Mouse (Mus musculus) liver, embryonic 11.5 days (tissue): ENCODE results near the gene Eef2. TPM values are rescaled to one million over a fixed set of nuclear protein-coding genes. Genes with fewer than 3 reads are reported as not detected.

Source experiments
- ATAC-seq: fragments of 200-750 bp; cut with Nextera tagmentation; replicated peaks from 2 replicates; pipeline ENCODE4 v1.8.0; 2017; ENCODE audit warnings: moderate number of reproducible peaks, mild to moderate bottlenecking, moderate TSS enrichment, moderate library complexity; ENCODE audit not compliant: low FRiP score
- DNase-seq: peaks from one replicate; pipeline ENCODE4 v3.0.0-alpha.2; 2017; ENCODE audit warnings: low spot score
- H3K27ac ChIP-seq: fragments of 300-500 bp; sonication (generic); 2 replicates; pipeline ENCODE4 v1.5.1; 2014; ENCODE audit warnings: mild to moderate bottlenecking, low read depth, low read length, control low read depth
- H3K27me3 ChIP-seq: fragments of 300-500 bp; sonication (generic); replicated peaks from 2 replicates; pipeline ENCODE4 v1.6.1; 2014; ENCODE audit warnings: low read length, mixed read lengths; ENCODE audit not compliant: control insufficient read depth, insufficient read depth
- H3K36me3 ChIP-seq: fragments of 300-500 bp; sonication (generic); 2 replicates; pipeline ENCODE4 v1.6.1; 2014; ENCODE audit warnings: mild to moderate bottlenecking, low read length, moderate library complexity, mixed read lengths; ENCODE audit not compliant: control insufficient read depth, insufficient read depth
- H3K4me1 ChIP-seq: fragments of 300-500 bp; sonication (generic); replicated peaks from 2 replicates; pipeline ENCODE4 v1.6.1; 2014; ENCODE audit warnings: low read length, mixed read lengths; ENCODE audit not compliant: control insufficient read depth, insufficient read depth
- H3K4me2 ChIP-seq: fragments of 300-500 bp; sonication (generic); 2 replicates; pipeline ENCODE4 v1.6.1; 2014; ENCODE audit warnings: mild to moderate bottlenecking, control low read depth, moderate library complexity
- H3K4me3 ChIP-seq: fragments of 300-500 bp; sonication (generic); 2 replicates; pipeline ENCODE4 v1.5.1; 2014; ENCODE audit warnings: low read depth, low read length, control low read depth
- H3K9ac ChIP-seq: fragments of 300-500 bp; sonication (generic); 2 replicates; pipeline ENCODE4 v1.6.1; 2014; ENCODE audit warnings: low read depth, low read length, control low read depth
- H3K9me3 ChIP-seq: fragments of 300-500 bp; sonication (generic); 2 replicates; pipeline ENCODE4 v1.6.1; 2016; ENCODE audit warnings: low read length, inconsistent platforms, mixed read lengths; ENCODE audit not compliant: control insufficient read depth
- whole genome bisulfite sequencing: fragments of 180-500 bp; shearing (Covaris S2); extraction: QIAGEN DNeasy Blood & Tissue Kit; methylation state at CpG from one replicate; pipeline ENCODE4 v1.1.7; 2014; 5-methylcytosine and 5-hydroxymethylcytosine counted together
- polyA plus RNA-seq: library from polyadenylated mRNA; unstranded; fragments of >200 nt; fragmentation: Nextera tagmentation; extraction: Ambion mirVana; gene quantifications from 2 replicates; pipeline ENCODE4 v1.2.1, GENCODE M21; 2014

Gene Eef2
- polyA plus RNA-seq, 1 experiment from 2014 or later, result 647 TPM

DNA sequence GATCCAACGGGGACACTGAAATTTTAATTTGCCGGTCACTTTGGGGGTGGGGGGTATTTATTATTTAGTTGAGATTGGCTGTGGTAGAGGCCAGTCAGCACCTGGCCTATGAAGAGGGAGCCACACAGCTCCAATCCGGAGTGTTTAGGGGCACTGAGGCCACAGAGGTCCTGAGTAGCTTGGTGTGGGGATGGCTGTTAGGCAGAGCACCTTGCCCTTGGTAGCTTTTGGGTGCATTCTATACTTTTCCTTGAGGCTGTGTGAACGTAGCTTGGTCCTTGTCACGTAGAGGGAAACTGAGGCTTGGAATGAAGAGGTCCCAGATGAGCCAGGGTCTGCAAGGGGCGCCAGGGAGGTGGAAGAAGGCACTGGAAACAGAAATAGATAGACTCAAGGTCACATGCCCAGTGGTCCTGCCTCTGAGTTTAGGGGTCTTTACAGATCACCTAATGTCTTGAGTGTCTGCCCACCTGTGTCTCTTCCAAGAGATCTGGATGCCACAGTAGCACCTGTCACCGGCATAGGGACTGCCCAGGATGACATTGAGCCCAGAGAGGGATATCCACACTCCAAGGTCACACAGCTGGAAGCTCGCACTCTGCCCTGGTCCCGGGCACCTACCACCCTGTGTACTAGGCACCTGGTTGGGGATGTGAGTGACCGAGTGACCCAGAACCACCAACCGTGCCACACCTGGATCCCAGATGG, 37.5 kb upstream of the Eef2 start:
- 51% methylated on average over 11 of the region's 11 CpGs for WGBS
- Histone ChIP-seq H3K4me1 (peaks cover 60% of the 10 kb centered on the region), H3K4me2 (peak overlapping the region; percentile 99), H3K9ac (peak overlapping the region; percentile 89), H3K27me3 (peaks cover 3% of the 10 kb centered on the region), H3K27ac (peak overlapping the region; percentile 88; the same call in 1 of the 2 replicates), H3K4me3 (peak overlapping the region; percentile 97), H3K9me3 (no peaks in the 10 kb centered on the region), H3K36me3 (peaks cover 8% of the 10 kb centered on the region)
- no peak for DNase-seq
- no peak for ATAC-seq

DNA sequence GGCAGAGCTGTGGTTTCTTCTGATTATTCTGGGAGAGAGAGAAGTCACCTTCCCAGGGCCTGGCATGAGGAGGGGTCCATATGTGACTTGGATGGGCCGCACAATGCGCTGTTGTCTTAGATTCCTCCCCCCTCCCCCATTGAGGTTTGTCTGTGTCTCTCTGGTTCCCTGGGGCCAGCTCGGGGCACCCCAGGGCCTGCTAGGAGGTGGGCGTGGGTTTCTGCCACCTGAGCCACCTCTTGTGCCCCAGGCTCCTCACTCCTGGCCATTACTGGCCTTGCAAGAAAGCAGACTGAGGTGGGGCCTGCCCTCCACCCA, 36.9 kb upstream of the Eef2 start:
- H3K36me3 ChIP-seq, result peaks cover 13% of the 10 kb centered on the region
- no peaks in the 10 kb centered on the region for H3K27me3 ChIP-seq
- WGBS, result 61% methylated on average over 4 of the region's 4 CpGs
- ATAC-seq (no peak), DNase-seq (no peak)
- peak overlapping the region; percentile 89 for H3K9ac ChIP-seq
- no peaks in the 10 kb centered on the region for H3K9me3 ChIP-seq
- H3K4me3 ChIP-seq, result peak overlapping the region; percentile 97
- H3K4me1 ChIP-seq, result peaks cover 56% of the 10 kb centered on the region
- peak overlapping the region; percentile 99 for H3K4me2 ChIP-seq
- no peak overlapping the region for H3K27ac ChIP-seq

DNA sequence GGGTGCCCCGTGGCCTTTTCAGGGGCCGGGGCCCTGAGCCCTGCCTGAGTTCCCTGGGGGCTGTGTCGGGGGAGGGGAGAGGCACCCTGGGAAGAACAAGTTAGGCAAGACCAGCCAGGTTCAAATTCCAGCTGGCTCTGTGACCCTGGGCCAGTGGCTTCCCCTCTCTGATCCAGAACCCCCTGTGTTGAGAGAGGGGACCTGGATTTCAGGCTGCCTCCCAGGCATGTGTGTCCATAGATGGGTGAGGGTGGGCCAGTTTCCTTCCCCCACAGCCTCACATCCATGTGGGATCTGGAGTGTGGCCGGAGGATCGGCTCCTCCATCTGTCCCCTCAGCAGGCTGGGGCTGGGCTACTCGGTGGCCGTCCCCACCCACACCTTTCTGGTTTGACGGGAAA, 36.4 kb upstream of the Eef2 start:
- Histone ChIP-seq H3K4me1 (peaks cover 51% of the 10 kb centered on the region), H3K4me3 (peak overlapping the region; percentile 97), H3K27ac (peak overlapping the region; percentile 32; the same call in 1 of the 2 replicates), H3K9ac (peak overlapping the region; percentile 89), H3K36me3 (peaks cover 18% of the 10 kb centered on the region), H3K27me3 (no peaks in the 10 kb centered on the region), H3K9me3 (no peaks in the 10 kb centered on the region), H3K4me2 (peak overlapping the region; percentile 99)
- DNase-seq, result no peak
- ATAC-seq, result no peak
- WGBS, result 38% methylated on average over 8 of the region's 8 CpGs

GRCm38 (mm10) chr10:81140717-81141454, 35.5 kb upstream of the Eef2 start:
- Histone ChIP-seq H3K9me3 (no peaks in the 10 kb centered on the region), H3K27me3 (no peaks in the 10 kb centered on the region), H3K4me3 (peak overlapping the region; percentile 97), H3K27ac (peak overlapping the region; percentile 42; the same call in 1 of the 2 replicates), H3K4me2 (peak overlapping the region; percentile 99), H3K36me3 (peaks cover 27% of the 10 kb centered on the region), H3K9ac (peak overlapping the region; percentile 89), H3K4me1 (peaks cover 44% of the 10 kb centered on the region)
- no peak for ATAC-seq
- 52% methylated on average over 10 of the region's 10 CpGs for WGBS
- DNase-seq, result no peak

GRCm38 (mm10) chr10:81141455-81142210, 34.8 kb upstream of the Eef2 start:
- peaks cover 44% of the 10 kb centered on the region for H3K4me1 ChIP-seq
- WGBS, result 74% methylated on average over 7 of the region's 7 CpGs
- H3K27me3 ChIP-seq, result no peaks in the 10 kb centered on the region
- H3K9ac ChIP-seq, result peak overlapping the region; percentile 89; the same call in 1 of the 2 replicates
- peak overlapping the region; percentile 97; the same call in 1 of the 2 replicates for H3K4me3 ChIP-seq
- H3K4me2 ChIP-seq, result peak overlapping the region; percentile 99
- peaks cover 34% of the 10 kb centered on the region for H3K36me3 ChIP-seq
- no peaks in the 10 kb centered on the region for H3K9me3 ChIP-seq
- 0 out of 2 replicates have a peak overlapping the region, but pooled peaks have one; percentile 3 for H3K27ac ChIP-seq
- ATAC-seq (no peak), DNase-seq (no peak)

DNA sequence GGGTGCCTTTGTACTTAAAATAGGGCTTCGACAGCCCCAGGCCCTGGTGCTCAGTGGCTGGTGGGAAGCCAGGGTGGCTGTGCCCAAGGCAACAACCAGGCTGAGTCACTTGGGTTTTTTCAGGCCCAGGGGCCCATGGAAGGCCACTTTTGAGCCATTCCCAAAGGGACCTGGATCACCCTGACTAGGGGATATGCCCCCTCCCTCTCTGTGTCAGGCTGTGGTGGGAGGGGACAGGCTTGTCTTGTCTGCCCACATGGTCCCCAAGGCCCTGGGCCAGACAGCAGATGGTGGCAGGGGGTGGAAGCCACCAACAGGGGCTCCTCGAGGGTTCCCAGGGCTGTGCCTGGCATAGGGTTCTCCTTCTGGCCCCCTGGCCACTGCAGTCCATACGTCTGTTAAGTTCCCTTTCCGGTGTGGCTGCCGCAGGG, 33.9 kb upstream of the Eef2 start:
- Histone ChIP-seq H3K9ac (no peak overlapping the region), H3K27me3 (no peaks in the 10 kb centered on the region), H3K27ac (no peak overlapping the region), H3K9me3 (no peaks in the 10 kb centered on the region), H3K36me3 (peaks cover 44% of the 10 kb centered on the region), H3K4me3 (no peak overlapping the region), H3K4me1 (peaks cover 44% of the 10 kb centered on the region), H3K4me2 (0 out of 2 replicates have a peak overlapping the region, but pooled peaks have one; percentile 8)
- ATAC-seq, result no peak
- no peak for DNase-seq
- WGBS, result 78% methylated on average over 5 of the region's 5 CpGs

- Histone ChIP-seq H3K9ac (no peak overlapping the region), H3K4me2 (no peak overlapping the region), H3K27ac (no peak overlapping the region), H3K27me3 (no peaks in the 10 kb centered on the region), H3K36me3 (peaks cover 50% of the 10 kb centered on the region), H3K9me3 (no peaks in the 10 kb centered on the region), H3K4me3 (no peak overlapping the region), H3K4me1 (peaks cover 44% of the 10 kb centered on the region)
- no peak for DNase-seq
- 95% methylated on average over 7 of the region's 7 CpGs for WGBS
- ATAC-seq, result no peak
These were observed 33.2 kb upstream of the Eef2 start for GRCm38 (mm10) chr10:81143157-81143633.

GRCm38 (mm10) chr10:81143845-81144437, 32.5 kb upstream of the Eef2 start:
- Histone ChIP-seq H3K36me3 (peaks cover 57% of the 10 kb centered on the region), H3K4me2 (no peak overlapping the region), H3K9ac (no peak overlapping the region), H3K4me3 (no peak overlapping the region), H3K27me3 (no peaks in the 10 kb centered on the region), H3K4me1 (peaks cover 39% of the 10 kb centered on the region), H3K9me3 (no peaks in the 10 kb centered on the region), H3K27ac (no peak overlapping the region)
- DNase-seq (no peak), ATAC-seq (no peak)
- WGBS, result 94% methylated on average over 52 of the region's 52 CpGs
